Mouse (Mus musculus): Measurements from ENCODE around the gene Ago4. TPM values are rescaled to one million over a fixed set of nuclear protein-coding genes. Genes with fewer than 3 reads are reported as not detected.
A peak's percentile ranks its signal among the peaks of the same experiment; 100 is the strongest.

The Ago4 gene
- polyA plus RNA-seq, 1 experiment from 2014 or later, result 3.8 TPM

GRCm38 (mm10) chr4:126533729-126534070 lies 428 bp upstream of the Ago4 start:
- Histone ChIP-seq H3K27me3 (ENCODE audit: control insufficient read depth, insufficient read depth, low read depth, low read length) (no peaks in the 10 kb centered on the region; the same call in 1 of the 2 replicates), H3K4me3 (ENCODE audit: low read length) (peak overlapping the region; percentile 94), H3K27ac (ENCODE audit: low read length) (no peak overlapping the region), H3K4me1 (replicated peaks; ENCODE audit: control insufficient read depth, insufficient read depth, low read length) (peaks cover 10% of the 10 kb centered on the region), H3K9ac (ENCODE audit: low read length) (peak overlapping the region; percentile 94), H3K9me3 (ENCODE audit: control insufficient read depth, low read length) (no peaks in the 10 kb centered on the region), H3K4me2 (ENCODE audit: low read depth, low read length) (peak overlapping the region; percentile 77), H3K36me3 (ENCODE audit: control insufficient read depth, insufficient read depth, low read length) (no peaks in the 10 kb centered on the region)
- ATAC-seq (ENCODE audit: low read depth), result peak; percentile 55; the same call in 1 of the 2 replicates
- WGBS, result 7% methylated on average over 7 of the region's 7 CpGs

GRCm38 (mm10) chr4:126532292-126532691 lies 980 bp downstream of the Ago4 start:
- Histone ChIP-seq H3K27ac (ENCODE audit: low read length) (no peak overlapping the region), H3K36me3 (ENCODE audit: control insufficient read depth, insufficient read depth, low read length) (no peaks in the 10 kb centered on the region), H3K9ac (ENCODE audit: low read length) (peak overlapping the region; percentile 94), H3K27me3 (ENCODE audit: control insufficient read depth, insufficient read depth, low read depth, low read length) (no peaks in the 10 kb centered on the region; the same call in 1 of the 2 replicates), H3K4me3 (ENCODE audit: low read length) (peak overlapping the region; percentile 94), H3K4me2 (ENCODE audit: low read depth, low read length) (peak overlapping the region; percentile 77), H3K9me3 (ENCODE audit: control insufficient read depth, low read length) (no peaks in the 10 kb centered on the region), H3K4me1 (replicated peaks; ENCODE audit: control insufficient read depth, insufficient read depth, low read length) (peaks cover 10% of the 10 kb centered on the region)
- no peak for ATAC-seq (ENCODE audit: low read depth)
- 30% methylated on average over 5 of the region's 5 CpGs for WGBS

GRCm38 (mm10) chr4:126526828-126527227 lies 6.4 kb downstream of the Ago4 start:
- 94% methylated on average over 5 of the region's 5 CpGs for WGBS

GRCm38 (mm10) chr4:126526164-126526563 lies 7.1 kb downstream of the Ago4 start:
- Histone ChIP-seq H3K36me3 (ENCODE audit: control insufficient read depth, insufficient read depth, low read length) (no peaks in the 10 kb centered on the region), H3K4me3 (ENCODE audit: low read length) (no peak overlapping the region), H3K27ac (ENCODE audit: low read length) (peak overlapping the region; percentile 22; the same call in 1 of the 2 replicates), H3K4me2 (ENCODE audit: low read depth, low read length) (no peak overlapping the region), H3K4me1 (replicated peaks; ENCODE audit: control insufficient read depth, insufficient read depth, low read length) (0 out of 2 replicates have a peak, but pooled peaks cover 2% of the 10 kb centered on the region), H3K9ac (ENCODE audit: low read length) (no peak overlapping the region), H3K9me3 (ENCODE audit: control insufficient read depth, low read length) (no peaks in the 10 kb centered on the region), H3K27me3 (ENCODE audit: control insufficient read depth, insufficient read depth, low read depth, low read length) (no peaks in the 10 kb centered on the region; the same call in 1 of the 2 replicates)
- peak; percentile 80 for ATAC-seq (ENCODE audit: low read depth)
- WGBS, result 51% methylated on average over 3 of the region's 3 CpGs

More at GRCm38 (mm10) chr4:126526828-126527227, 6.4 kb downstream of the Ago4 start:
- Histone ChIP-seq H3K9ac (ENCODE audit: low read length) (no peak overlapping the region), H3K4me2 (ENCODE audit: low read depth, low read length) (no peak overlapping the region), H3K27ac (ENCODE audit: low read length) (no peak overlapping the region), H3K9me3 (ENCODE audit: control insufficient read depth, low read length) (no peaks in the 10 kb centered on the region), H3K27me3 (ENCODE audit: control insufficient read depth, insufficient read depth, low read depth, low read length) (no peaks in the 10 kb centered on the region; the same call in 1 of the 2 replicates), H3K4me1 (replicated peaks; ENCODE audit: control insufficient read depth, insufficient read depth, low read length) (peaks cover 4% of the 10 kb centered on the region), H3K36me3 (ENCODE audit: control insufficient read depth, insufficient read depth, low read length) (no peaks in the 10 kb centered on the region), H3K4me3 (ENCODE audit: low read length) (no peak overlapping the region)
- ATAC-seq (ENCODE audit: low read depth), result no peak

- ATAC-seq (ENCODE audit: low read depth), result peak; percentile 94
Observed at GRCm38 (mm10) chr4:126512308-126513066, 20.8 kb downstream of the Ago4 start.

GRCm38 (mm10) chr4:126511013-126511412 lies 22.3 kb downstream of the Ago4 start:
- H3K36me3 ChIP-seq (ENCODE audit: control insufficient read depth, insufficient read depth, low read length), result peaks cover 2% of the 10 kb centered on the region; the same call in 1 of the 2 replicates
- ATAC-seq (ENCODE audit: low read depth), result no peak
- H3K4me3 ChIP-seq (ENCODE audit: low read length), result no peak overlapping the region
- H3K9me3 ChIP-seq (ENCODE audit: control insufficient read depth, low read length), result no peaks in the 10 kb centered on the region
- H3K27ac ChIP-seq (ENCODE audit: low read length), result peak overlapping the region; percentile 92
- H3K9ac ChIP-seq (ENCODE audit: low read length), result no peak overlapping the region
- WGBS, result 57% methylated on average over 5 of the region's 5 CpGs
- no peaks in the 10 kb centered on the region for H3K4me1 ChIP-seq (replicated peaks; ENCODE audit: control insufficient read depth, insufficient read depth, low read length)
- H3K27me3 ChIP-seq (ENCODE audit: control insufficient read depth, insufficient read depth, low read depth, low read length), result no peaks in the 10 kb centered on the region
- no peak overlapping the region for H3K4me2 ChIP-seq (ENCODE audit: low read depth, low read length)

More at GRCm38 (mm10) chr4:126512308-126513066, 20.8 kb downstream of the Ago4 start:
- Histone ChIP-seq H3K4me3 (ENCODE audit: low read length) (no peak overlapping the region), H3K36me3 (ENCODE audit: control insufficient read depth, insufficient read depth, low read length) (no peaks in the 10 kb centered on the region; the same call in 1 of the 2 replicates), H3K9ac (ENCODE audit: low read length) (no peak overlapping the region), H3K27ac (ENCODE audit: low read length) (peak overlapping the region; percentile 92), H3K27me3 (ENCODE audit: control insufficient read depth, insufficient read depth, low read depth, low read length) (no peaks in the 10 kb centered on the region), H3K9me3 (ENCODE audit: control insufficient read depth, low read length) (no peaks in the 10 kb centered on the region), H3K4me1 (replicated peaks; ENCODE audit: control insufficient read depth, insufficient read depth, low read length) (no peaks in the 10 kb centered on the region), H3K4me2 (ENCODE audit: low read depth, low read length) (no peak overlapping the region)
- WGBS, result 51% methylated on average over 6 of the region's 6 CpGs

- H3K4me2 ChIP-seq (ENCODE audit: low read depth, low read length), result no peak overlapping the region
- no peak overlapping the region for H3K9ac ChIP-seq (ENCODE audit: low read length)
- no peaks in the 10 kb centered on the region for H3K27me3 ChIP-seq (ENCODE audit: control insufficient read depth, insufficient read depth, low read depth, low read length)
- no peak for ATAC-seq (ENCODE audit: low read depth)
- peaks cover 2% of the 10 kb centered on the region; the same call in 1 of the 2 replicates for H3K36me3 ChIP-seq (ENCODE audit: control insufficient read depth, insufficient read depth, low read length)
- no peaks in the 10 kb centered on the region for H3K4me1 ChIP-seq (replicated peaks; ENCODE audit: control insufficient read depth, insufficient read depth, low read length)
- no peaks in the 10 kb centered on the region for H3K9me3 ChIP-seq (ENCODE audit: control insufficient read depth, low read length)
- 82% methylated on average over 2 of the region's 2 CpGs for WGBS
- H3K4me3 ChIP-seq (ENCODE audit: low read length), result no peak overlapping the region
- no peak overlapping the region for H3K27ac ChIP-seq (ENCODE audit: low read length)
Observed at GRCm38 (mm10) chr4:126509072-126509471, 24.2 kb downstream of the Ago4 start.

- H3K4me2 ChIP-seq (ENCODE audit: low read depth, low read length), result no peak overlapping the region
- H3K36me3 ChIP-seq (ENCODE audit: control insufficient read depth, insufficient read depth, low read length), result peaks cover 2% of the 10 kb centered on the region; the same call in 1 of the 2 replicates
- no peak overlapping the region for H3K27ac ChIP-seq (ENCODE audit: low read length)
- ATAC-seq (ENCODE audit: low read depth), result no peak
- H3K9ac ChIP-seq (ENCODE audit: low read length), result no peak overlapping the region
- H3K27me3 ChIP-seq (ENCODE audit: control insufficient read depth, insufficient read depth, low read depth, low read length), result no peaks in the 10 kb centered on the region
- no peak overlapping the region for H3K4me3 ChIP-seq (ENCODE audit: low read length)
- 59% methylated on average over 14 of the region's 14 CpGs for WGBS
- no peaks in the 10 kb centered on the region for H3K9me3 ChIP-seq (ENCODE audit: control insufficient read depth, low read length)
- H3K4me1 ChIP-seq (replicated peaks; ENCODE audit: control insufficient read depth, insufficient read depth, low read length), result no peaks in the 10 kb centered on the region
Observed at GRCm38 (mm10) chr4:126508110-126508899, 25.0 kb downstream of the Ago4 start.

- no peaks in the 10 kb centered on the region for H3K9me3 ChIP-seq (ENCODE audit: control insufficient read depth, low read length)
- no peaks in the 10 kb centered on the region for H3K27me3 ChIP-seq (ENCODE audit: control insufficient read depth, insufficient read depth, low read depth, low read length)
- 61% methylated on average over 8 of the region's 8 CpGs for WGBS
- H3K36me3 ChIP-seq (ENCODE audit: control insufficient read depth, insufficient read depth, low read length), result 0 out of 2 replicates have a peak, but pooled peaks cover 2% of the 10 kb centered on the region
- H3K4me2 ChIP-seq (ENCODE audit: low read depth, low read length), result no peak overlapping the region
- H3K4me1 ChIP-seq (replicated peaks; ENCODE audit: control insufficient read depth, insufficient read depth, low read length), result peaks cover 9% of the 10 kb centered on the region
- peak overlapping the region; percentile 56 for H3K27ac ChIP-seq (ENCODE audit: low read length)
- H3K4me3 ChIP-seq (ENCODE audit: low read length), result no peak overlapping the region
- no peak overlapping the region for H3K9ac ChIP-seq (ENCODE audit: low read length)
- no peak; the same call in 1 of the 2 replicates for ATAC-seq (ENCODE audit: low read depth)
Observed at GRCm38 (mm10) chr4:126502977-126503309, 30.3 kb downstream of the Ago4 start.

All from lung, embryonic 16.5 days (tissue).